Mouse (Mus musculus) lung, embryonic 14.5 days (tissue): Measurements from ENCODE around the gene C2cd5. TPM values are rescaled to one million over a fixed set of nuclear protein-coding genes. Genes with fewer than 3 reads are reported as not detected.

Experiments
- ATAC-seq: fragments of 200-750 bp; cut with Nextera tagmentation; 2 replicates; pipeline ENCODE4 v1.8.0; 2017; ENCODE audit warnings: mild to moderate bottlenecking, moderate TSS enrichment, moderate library complexity; ENCODE audit not compliant: insufficient read depth
- DNase-seq: peaks from one replicate; pipeline ENCODE4 v3.0.0-alpha.2; 2015
- H3K27ac ChIP-seq: fragments of 300-500 bp; sonication (generic); 2 replicates; pipeline ENCODE4 v1.5.1; 2014; ENCODE audit warnings: low read depth, mild to moderate bottlenecking, moderate library complexity
- H3K27me3 ChIP-seq: fragments of 300-500 bp; sonication (generic); 2 replicates; pipeline ENCODE4 v1.6.1; 2014; ENCODE audit warnings: low read length, control low read depth; ENCODE audit not compliant: insufficient read depth
- H3K36me3 ChIP-seq: fragments of 300-500 bp; sonication (generic); 2 replicates; pipeline ENCODE4 v1.6.1; 2014; ENCODE audit warnings: control low read depth; ENCODE audit not compliant: insufficient read depth
- H3K4me1 ChIP-seq: fragments of 300-500 bp; sonication (generic); 2 replicates; pipeline ENCODE4 v1.6.1; 2014; ENCODE audit warnings: antibody characterized with exemption, control low read depth; ENCODE audit not compliant: insufficient read depth
- H3K4me2 ChIP-seq: fragments of 300-500 bp; sonication (generic); 2 replicates; pipeline ENCODE4 v1.6.1; 2014; ENCODE audit warnings: mild to moderate bottlenecking
- H3K4me3 ChIP-seq: fragments of 300-500 bp; sonication (generic); 2 replicates; pipeline ENCODE4 v1.5.1; 2014; ENCODE audit warnings: low read depth, low read length
- H3K9ac ChIP-seq: fragments of 300-500 bp; sonication (generic); 2 replicates; pipeline ENCODE4 v1.6.1; 2014
- H3K9me3 ChIP-seq: fragments of 300-500 bp; sonication (generic); 2 replicates; pipeline ENCODE4 v1.6.1; 2016; ENCODE audit warnings: low read depth, low read length, control low read depth
- CTCF ChIP-seq: IDR thresholded peaks from 2 replicates; pipeline ENCODE4 v1.5.1; 2016; ENCODE audit warnings: antibody characterized with exemption, low read depth
- WGBS: fragments of 180-500 bp; shearing (Covaris S2); extraction: QIAGEN DNeasy Blood & Tissue Kit; methylation state at CpG from one replicate; pipeline ENCODE4 v1.1.7; 2014; 5-methylcytosine and 5-hydroxymethylcytosine counted together
- polyA plus RNA-seq: library from polyadenylated mRNA; unstranded; fragments of >200 nt; fragmentation: Nextera tagmentation; extraction: Ambion mirVana; gene quantifications from 2 replicates; pipeline ENCODE4 v1.2.1, GENCODE M21; 2014

The C2cd5 gene
- polyA plus RNA-seq, 1 experiment from 2014 or later: 26.7 TPM

GRCm38 (mm10) chr6:143076461-143076860, 23.5 kb downstream of the C2cd5 start:
- no peaks in the 10 kb centered on the region for H3K9me3 ChIP-seq
- DNase-seq (no peak), ATAC-seq (no peak)
- no peak overlapping the region for H3K27ac ChIP-seq
- no peaks in the 10 kb centered on the region for H3K27me3 ChIP-seq
- H3K4me3 ChIP-seq: no peak overlapping the region
- no peak for TF ChIP-seq CTCF
- H3K9ac ChIP-seq: no peak overlapping the region
- WGBS: 64% methylated on average over 10 of the region's 10 CpGs
- no peak overlapping the region for H3K4me2 ChIP-seq
- H3K4me1 ChIP-seq: no peaks in the 10 kb centered on the region
- peaks cover 43% of the 10 kb centered on the region for H3K36me3 ChIP-seq

GRCm38 (mm10) chr6:143073914-143074313, 26.0 kb downstream of the C2cd5 start:
- Histone ChIP-seq H3K4me3 (no peak overlapping the region), H3K4me1 (no peaks in the 10 kb centered on the region), H3K27ac (no peak overlapping the region), H3K36me3 (peaks cover 41% of the 10 kb centered on the region), H3K4me2 (no peak overlapping the region), H3K9me3 (no peaks in the 10 kb centered on the region), H3K9ac (no peak overlapping the region), H3K27me3 (no peaks in the 10 kb centered on the region)
- WGBS: 93% methylated on average over 1 of the region's 1 CpGs
- DNase-seq (no peak), ATAC-seq (no peak)
- no peak for TF ChIP-seq CTCF

GRCm38 (mm10) chr6:143073476-143073875, 26.5 kb downstream of the C2cd5 start:
- H3K9me3 ChIP-seq: no peaks in the 10 kb centered on the region

GRCm38 (mm10) chr6:143072412-143073014, 27.4 kb downstream of the C2cd5 start:
- Histone ChIP-seq H3K4me2 (no peak overlapping the region), H3K27me3 (no peaks in the 10 kb centered on the region), H3K9ac (no peak overlapping the region), H3K4me1 (no peaks in the 10 kb centered on the region), H3K27ac (no peak overlapping the region), H3K4me3 (no peak overlapping the region), H3K36me3 (peaks cover 27% of the 10 kb centered on the region), H3K9me3 (no peaks in the 10 kb centered on the region)
- DNase-seq (peak; percentile 78), ATAC-seq (no peak; the same call in 1 of the 2 replicates)
- WGBS: 43% methylated on average over 8 of the region's 8 CpGs
- TF ChIP-seq CTCF: no peak

More at GRCm38 (mm10) chr6:143073476-143073875, 26.5 kb downstream of the C2cd5 start:
- DNase-seq: no peak
- no peak overlapping the region for H3K4me3 ChIP-seq
- no peak overlapping the region for H3K27ac ChIP-seq
- WGBS: 86% methylated on average over 6 of the region's 6 CpGs
- TF ChIP-seq CTCF: no peak
- peaks cover 37% of the 10 kb centered on the region for H3K36me3 ChIP-seq
- H3K4me2 ChIP-seq: no peak overlapping the region
- no peaks in the 10 kb centered on the region for H3K4me1 ChIP-seq
- no peak overlapping the region for H3K9ac ChIP-seq
- H3K27me3 ChIP-seq: no peaks in the 10 kb centered on the region
- ATAC-seq: no peak

GRCm38 (mm10) chr6:143070736-143071135, 29.2 kb downstream of the C2cd5 start:
- no peak overlapping the region for H3K27ac ChIP-seq
- H3K27me3 ChIP-seq: no peaks in the 10 kb centered on the region
- H3K4me2 ChIP-seq: no peak overlapping the region
- WGBS: 82% methylated on average over 9 of the region's 9 CpGs
- DNase-seq (no peak), ATAC-seq (no peak)
- H3K9ac ChIP-seq: no peak overlapping the region
- TF ChIP-seq CTCF: no peak
- no peaks in the 10 kb centered on the region for H3K9me3 ChIP-seq
- no peak overlapping the region for H3K4me3 ChIP-seq
- peaks cover 20% of the 10 kb centered on the region for H3K36me3 ChIP-seq
- no peaks in the 10 kb centered on the region for H3K4me1 ChIP-seq

GRCm38 (mm10) chr6:143070019-143070418, 29.9 kb downstream of the C2cd5 start:
- H3K27me3 ChIP-seq: no peaks in the 10 kb centered on the region
- no peak overlapping the region for H3K27ac ChIP-seq
- peaks cover 20% of the 10 kb centered on the region for H3K36me3 ChIP-seq
- DNase-seq (no peak), ATAC-seq (no peak)
- no peak for TF ChIP-seq CTCF
- no peak overlapping the region for H3K4me2 ChIP-seq
- no peaks in the 10 kb centered on the region for H3K4me1 ChIP-seq
- H3K9me3 ChIP-seq: no peaks in the 10 kb centered on the region
- WGBS: 76% methylated on average over 5 of the region's 5 CpGs
- no peak overlapping the region for H3K9ac ChIP-seq
- no peak overlapping the region for H3K4me3 ChIP-seq

- no peaks in the 10 kb centered on the region for H3K9me3 ChIP-seq
- H3K4me2 ChIP-seq: no peak overlapping the region
- no peak for TF ChIP-seq CTCF
- H3K27ac ChIP-seq: no peak overlapping the region
- H3K9ac ChIP-seq: no peak overlapping the region
- DNase-seq: no peak
- H3K36me3 ChIP-seq: peaks cover 20% of the 10 kb centered on the region
- ATAC-seq: no peak
- H3K4me1 ChIP-seq: no peaks in the 10 kb centered on the region
- no peaks in the 10 kb centered on the region for H3K27me3 ChIP-seq
- H3K4me3 ChIP-seq: no peak overlapping the region
- WGBS: 80% methylated on average over 8 of the region's 8 CpGs
These were observed 30.3 kb downstream of the C2cd5 start for GRCm38 (mm10) chr6:143069606-143070005.
